Mouse (Mus musculus): ENCODE measurements around the gene Traf4. TPM values are rescaled to one million over a fixed set of nuclear protein-coding genes. Genes with fewer than 3 reads are reported as not detected.
"Not testable (repeated sequence)": the region's sequence is repeated elsewhere in the genome, so short reads cannot be mapped to it uniquely, and the experiment has no call there.

The Traf4 gene
- polyA plus RNA-seq, 1 experiment: 99.8 TPM

DNA sequence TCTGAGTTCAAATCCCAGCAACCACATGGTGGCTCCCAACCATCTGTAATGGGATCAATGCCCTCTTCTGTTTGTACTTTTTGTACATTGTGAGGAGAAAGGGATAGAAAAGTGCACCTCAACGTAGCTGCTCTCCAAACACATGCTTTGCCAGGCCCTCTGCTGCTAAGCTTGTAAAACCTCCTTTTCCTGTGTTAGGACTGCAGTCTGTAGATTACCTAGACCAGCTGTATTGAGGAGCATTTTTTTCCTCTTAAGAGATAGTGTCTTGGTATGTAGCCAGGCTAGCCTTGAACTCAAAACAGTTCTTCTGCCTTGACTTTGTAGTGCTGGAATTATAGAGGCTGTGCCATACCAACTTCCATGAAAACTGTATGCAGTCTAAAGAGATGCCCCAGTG lies 29.3 kb downstream of the Traf4 start:
- Histone ChIP-seq H3K27me3 (ENCODE audit: control insufficient read depth, insufficient read depth, insufficient read length) (no peaks in the 10 kb centered on the region), H3K36me3 (ENCODE audit: control insufficient read depth, insufficient read depth) (no peaks in the 10 kb centered on the region), H3ac (ENCODE audit: control insufficient read depth, insufficient read length, low read depth) (no peak overlapping the region), H3K79me2 (ENCODE audit: control insufficient read depth, insufficient read depth) (peaks cover 99% of the 10 kb centered on the region), H3K4me3 (ENCODE audit: insufficient read depth, poor library complexity, severe bottlenecking) (no peak overlapping the region), H3K79me3 (ENCODE audit: low read depth) (peaks cover 66% of the 10 kb centered on the region)
- TF ChIP-seq MYOD1 (IDR thresholded peaks at IDR 0.05; ENCODE audit: control insufficient read depth, insufficient read length, low read depth) (no peak), CTCF (IDR thresholded peaks at IDR 0.05; ENCODE audit: control insufficient read depth, insufficient read depth, insufficient read length) (no peak), USF1 (IDR thresholded peaks at IDR 0.05; ENCODE audit: low read depth) (no peak), FOSL1 (IDR thresholded peaks at IDR 0.05; ENCODE audit: insufficient read depth, low read length, poor library complexity, severe bottlenecking) (no peak), MAX (IDR thresholded peaks at IDR 0.05) (no peak), CEBPB (IDR thresholded peaks at IDR 0.05; ENCODE audit: low read depth) (no peak), MYOG (IDR thresholded peaks at IDR 0.05; ENCODE audit: control insufficient read depth, extremely low read depth, insufficient read length) (no peak)

DNA sequence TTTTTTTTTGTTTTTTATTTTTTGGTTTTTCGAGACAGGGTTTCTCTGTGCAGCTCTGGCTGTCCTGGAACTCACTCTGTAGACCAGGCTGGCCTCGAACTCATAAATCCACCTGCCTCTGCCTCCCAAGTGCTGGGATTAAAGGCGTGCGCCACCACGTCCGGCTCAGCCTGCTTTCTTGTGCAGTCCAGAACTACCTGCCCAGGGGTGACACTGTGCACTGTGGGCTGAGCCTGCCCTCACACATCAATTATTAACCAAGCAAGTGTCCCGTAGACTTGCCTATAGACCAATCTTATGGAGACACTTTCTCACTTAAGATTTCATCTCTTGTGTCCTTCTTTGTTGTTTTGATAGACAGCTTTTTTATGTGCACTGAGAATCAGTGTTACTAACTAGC lies 30.1 kb downstream of the Traf4 start:
- not testable (repeated sequence) for H3K27me3 ChIP-seq (ENCODE audit: control insufficient read depth, insufficient read depth, insufficient read length); H3K36me3 ChIP-seq (ENCODE audit: control insufficient read depth, insufficient read depth); H3K4me3 ChIP-seq (ENCODE audit: insufficient read depth, poor library complexity, severe bottlenecking); H3ac ChIP-seq (ENCODE audit: control insufficient read depth, insufficient read length, low read depth)
- peaks cover 99% of the 10 kb centered on the region for H3K79me2 ChIP-seq (ENCODE audit: control insufficient read depth, insufficient read depth)
- H3K79me3 ChIP-seq (ENCODE audit: low read depth): peaks cover 69% of the 10 kb centered on the region

DNA sequence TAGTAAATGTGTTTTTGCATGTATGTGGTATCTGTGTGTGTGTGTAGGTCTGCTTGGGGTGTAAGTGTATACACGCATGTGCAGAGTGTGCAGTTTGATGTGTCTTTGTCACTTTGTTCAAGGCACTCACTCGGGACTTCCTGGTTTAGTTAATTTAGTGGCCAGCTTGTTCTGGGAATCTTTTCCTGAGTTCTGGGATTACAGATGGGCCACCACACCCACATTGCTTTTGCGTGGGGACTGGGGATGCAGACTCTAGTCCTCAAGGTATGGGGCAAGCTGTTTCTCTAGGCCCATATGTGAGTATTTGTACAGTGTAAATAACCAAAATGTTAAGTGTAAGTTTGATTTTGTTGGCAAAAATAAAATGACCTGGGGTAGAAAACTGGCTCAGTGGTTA lies 31.0 kb downstream of the Traf4 start:
- H3K36me3 ChIP-seq (ENCODE audit: control insufficient read depth, insufficient read depth): no peaks in the 10 kb centered on the region
- H3ac ChIP-seq (ENCODE audit: control insufficient read depth, insufficient read length, low read depth): no peak overlapping the region
- no peak overlapping the region for H3K4me3 ChIP-seq (ENCODE audit: insufficient read depth, poor library complexity, severe bottlenecking)
- no peak for TF ChIP-seq CEBPB (IDR thresholded peaks at IDR 0.05; ENCODE audit: low read depth)
- TF ChIP-seq CTCF (IDR thresholded peaks at IDR 0.05; ENCODE audit: control insufficient read depth, insufficient read depth, insufficient read length): no peak
- TF ChIP-seq MYOD1 (IDR thresholded peaks at IDR 0.05; ENCODE audit: control insufficient read depth, insufficient read length, low read depth): no peak
- no peak for TF ChIP-seq USF1 (IDR thresholded peaks at IDR 0.05; ENCODE audit: low read depth)
- TF ChIP-seq MYOG (IDR thresholded peaks at IDR 0.05; ENCODE audit: control insufficient read depth, extremely low read depth, insufficient read length): no peak
- no peak for TF ChIP-seq FOSL1 (IDR thresholded peaks at IDR 0.05; ENCODE audit: insufficient read depth, low read length, poor library complexity, severe bottlenecking)
- TF ChIP-seq MAX (IDR thresholded peaks at IDR 0.05): no peak
- peaks cover 71% of the 10 kb centered on the region for H3K79me3 ChIP-seq (ENCODE audit: low read depth)
- H3K79me2 ChIP-seq (ENCODE audit: control insufficient read depth, insufficient read depth): peaks cover 99% of the 10 kb centered on the region
- no peaks in the 10 kb centered on the region for H3K27me3 ChIP-seq (ENCODE audit: control insufficient read depth, insufficient read depth, insufficient read length)

DNA sequence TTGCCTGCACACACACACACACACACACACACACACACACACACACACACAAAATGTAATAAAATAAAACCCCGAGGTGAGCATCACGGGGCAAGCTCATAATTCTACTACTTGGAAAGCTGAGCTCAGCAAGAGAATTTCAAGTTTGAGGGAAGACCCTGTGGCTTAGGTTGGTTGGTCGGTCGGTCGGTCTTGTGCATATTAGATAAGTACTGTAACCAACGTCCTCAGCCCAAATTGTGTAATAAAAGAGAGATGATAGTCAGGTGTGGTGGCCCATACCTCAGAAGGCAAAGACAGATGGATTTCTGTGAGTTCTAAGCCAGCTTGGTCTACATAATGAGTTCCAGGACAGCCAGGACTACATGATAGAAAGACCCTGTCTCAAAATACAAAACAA lies 31.5 kb downstream of the Traf4 start:
- no peak for TF ChIP-seq CEBPB (IDR thresholded peaks at IDR 0.05; ENCODE audit: low read depth)
- no peak for TF ChIP-seq MYOG (IDR thresholded peaks at IDR 0.05; ENCODE audit: control insufficient read depth, extremely low read depth, insufficient read length)
- no peak for TF ChIP-seq CTCF (IDR thresholded peaks at IDR 0.05; ENCODE audit: control insufficient read depth, insufficient read depth, insufficient read length)
- no peak for TF ChIP-seq FOSL1 (IDR thresholded peaks at IDR 0.05; ENCODE audit: insufficient read depth, low read length, poor library complexity, severe bottlenecking)
- TF ChIP-seq MAX (IDR thresholded peaks at IDR 0.05): no peak
- TF ChIP-seq USF1 (IDR thresholded peaks at IDR 0.05; ENCODE audit: low read depth): no peak
- Histone ChIP-seq H3K27me3 (ENCODE audit: control insufficient read depth, insufficient read depth, insufficient read length) (no peaks in the 10 kb centered on the region), H3K36me3 (ENCODE audit: control insufficient read depth, insufficient read depth) (no peaks in the 10 kb centered on the region)

DNA sequence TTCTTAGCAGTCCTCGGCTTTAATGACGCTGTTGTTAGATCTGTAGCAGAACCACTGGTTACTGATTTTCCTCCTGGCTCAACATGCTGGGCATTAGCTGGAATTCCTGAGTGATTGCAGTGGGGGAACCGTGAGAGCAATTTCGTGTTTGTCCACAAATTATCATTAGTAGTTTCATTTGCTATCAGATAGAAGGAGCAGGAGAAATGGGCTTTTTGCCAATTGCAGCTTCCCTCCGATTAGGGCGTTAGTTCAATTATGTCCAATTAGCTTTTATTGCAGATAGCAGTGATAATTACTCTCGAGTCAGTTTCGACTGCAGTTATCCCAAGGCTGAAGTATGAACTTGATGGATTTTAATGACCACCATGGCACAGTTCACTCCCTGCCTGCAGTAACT lies 35.9 kb downstream of the Traf4 start:
- H3ac ChIP-seq (ENCODE audit: control insufficient read depth, insufficient read length, low read depth): no peak overlapping the region
- H3K79me3 ChIP-seq (ENCODE audit: low read depth): peaks cover 74% of the 10 kb centered on the region
- H3K27me3 ChIP-seq (ENCODE audit: control insufficient read depth, insufficient read depth, insufficient read length): no peaks in the 10 kb centered on the region
- TF ChIP-seq CTCF (IDR thresholded peaks at IDR 0.05; ENCODE audit: control insufficient read depth, insufficient read depth, insufficient read length) (no peak), USF1 (IDR thresholded peaks at IDR 0.05; ENCODE audit: low read depth) (no peak), MYOD1 (IDR thresholded peaks at IDR 0.05; ENCODE audit: control insufficient read depth, insufficient read length, low read depth) (no peak), MYOG (IDR thresholded peaks at IDR 0.05; ENCODE audit: control insufficient read depth, extremely low read depth, insufficient read length) (no peak), MAX (IDR thresholded peaks at IDR 0.05) (no peak), FOSL1 (IDR thresholded peaks at IDR 0.05; ENCODE audit: insufficient read depth, low read length, poor library complexity, severe bottlenecking) (no peak), CEBPB (IDR thresholded peaks at IDR 0.05; ENCODE audit: low read depth) (no peak)
- H3K4me3 ChIP-seq (ENCODE audit: insufficient read depth, poor library complexity, severe bottlenecking): no peak overlapping the region
- peaks cover 100% of the 10 kb centered on the region for H3K79me2 ChIP-seq (ENCODE audit: control insufficient read depth, insufficient read depth)
- H3K36me3 ChIP-seq (ENCODE audit: control insufficient read depth, insufficient read depth): peaks cover 4% of the 10 kb centered on the region

More for the DNA sequence above, 31.5 kb downstream of the Traf4 start:
- H3K4me3 ChIP-seq (ENCODE audit: insufficient read depth, poor library complexity, severe bottlenecking): no peak overlapping the region
- peaks cover 99% of the 10 kb centered on the region for H3K79me2 ChIP-seq (ENCODE audit: control insufficient read depth, insufficient read depth)
- H3ac ChIP-seq (ENCODE audit: control insufficient read depth, insufficient read length, low read depth): no peak overlapping the region
- peaks cover 72% of the 10 kb centered on the region for H3K79me3 ChIP-seq (ENCODE audit: low read depth)

DNA sequence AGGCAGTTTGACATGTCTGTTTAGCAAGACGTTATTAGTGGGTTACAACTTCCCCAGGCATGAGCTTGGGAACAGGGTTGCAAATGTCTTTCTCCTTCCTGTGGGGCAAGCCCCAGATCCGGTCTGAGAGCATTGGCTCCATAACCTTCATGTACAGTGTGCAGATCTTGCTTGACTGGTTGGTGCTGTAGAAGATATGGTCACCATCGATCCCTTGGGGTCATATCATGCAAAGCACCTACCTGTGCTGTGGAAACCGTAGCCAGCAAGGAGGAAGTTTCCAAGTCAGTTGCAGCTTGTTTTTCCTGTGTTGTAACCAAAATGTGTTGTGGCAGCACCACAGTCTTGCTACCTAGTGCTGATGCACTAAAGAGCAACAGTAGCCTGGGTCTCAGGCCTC lies 38.6 kb downstream of the Traf4 start:
- TF ChIP-seq MYOG (IDR thresholded peaks at IDR 0.05; ENCODE audit: control insufficient read depth, extremely low read depth, insufficient read length): no peak
- TF ChIP-seq CTCF (IDR thresholded peaks at IDR 0.05; ENCODE audit: control insufficient read depth, insufficient read depth, insufficient read length): no peak
- no peak for TF ChIP-seq USF1 (IDR thresholded peaks at IDR 0.05; ENCODE audit: low read depth)
- TF ChIP-seq FOSL1 (IDR thresholded peaks at IDR 0.05; ENCODE audit: insufficient read depth, low read length, poor library complexity, severe bottlenecking): no peak
- no peak for TF ChIP-seq CEBPB (IDR thresholded peaks at IDR 0.05; ENCODE audit: low read depth)
- TF ChIP-seq MYOD1 (IDR thresholded peaks at IDR 0.05; ENCODE audit: control insufficient read depth, insufficient read length, low read depth): no peak
- TF ChIP-seq MAX (IDR thresholded peaks at IDR 0.05): no peak
- no peak overlapping the region for H3K4me3 ChIP-seq (ENCODE audit: insufficient read depth, poor library complexity, severe bottlenecking)
- H3K36me3 ChIP-seq (ENCODE audit: control insufficient read depth, insufficient read depth): peaks cover 4% of the 10 kb centered on the region
- peaks cover 79% of the 10 kb centered on the region for H3K79me3 ChIP-seq (ENCODE audit: low read depth)
- H3K27me3 ChIP-seq (ENCODE audit: control insufficient read depth, insufficient read depth, insufficient read length): no peaks in the 10 kb centered on the region
- peaks cover 100% of the 10 kb centered on the region for H3K79me2 ChIP-seq (ENCODE audit: control insufficient read depth, insufficient read depth)
- H3ac ChIP-seq (ENCODE audit: control insufficient read depth, insufficient read length, low read depth): no peak overlapping the region
